ENCODE assay signal across 27 mouse cellular contexts in genomic region chr4:147920973-147921372, GRCm38 (mm10). TPM values are rescaled to one million over a fixed set of nuclear protein-coding genes. Genes with fewer than 3 reads are reported as not detected.
DNase-seq lines count a peak whose midpoint lies in the region; ATAC-seq and TF ChIP-seq lines count a peak whose summit lies in the region.
"Had no signal": no experiment of that assay in that cellular context is flagged by ENCODE, and none has a peak within 500 bp of the region (broad histone marks: within the 10 kb centered on the region; RNA-seq: fewer than 3 reads in every experiment).

No protein-coding gene starts in this region.

- peak; percentile 88 for DNase-seq in heart, adult 11 months
- no peak for DNase-seq in heart, postnatal 25 days (ENCODE audit: low spot score)
- DNase-seq in kidney, adult 11 months = no peak
- no peak for DNase-seq in midbrain, postnatal 0 days (ENCODE audit: low spot score)
- DNase-seq in c-Kit-positive CD71-positive TER-119-positive erythroid progenitor cells, embryonic 14.5 days (ENCODE audit: low spot score) = no peak
- DNase-seq: adrenal gland, postnatal 25 days; B cell, adult 2 months; cerebellum, adult 18-20 months; cerebellum, postnatal 10 days; gastrocnemius, adult 2 months; gastrocnemius, postnatal 36 days; heart, adult 2 months; kidney, adult 9 months; kidney, postnatal 36 days; liver, embryonic 13.5 days; lung, adult 18-20 months; spleen, adult 18-20 months; thymus, postnatal 14 days had no signal

- no peaks in the 10 kb centered on the region for H3K9me3 ChIP-seq in kidney, embryonic 15.5 days (replicated peaks)
- no peaks in the 10 kb centered on the region for H3K9me3 ChIP-seq in midbrain, embryonic 12.5 days
- H3K9me3 ChIP-seq in midbrain, postnatal 0 days (ENCODE audit: low read length) = no peaks in the 10 kb centered on the region
- H3K9me3 ChIP-seq in limb, embryonic 12.5 days = no peaks in the 10 kb centered on the region
- H3K9me3 ChIP-seq: heart, embryonic 12.5 days; intestine, embryonic 15.5 days; limb, embryonic 15.5 days; liver, embryonic 13.5 days had no signal

- 36% methylated on average over 10 of the region's 10 CpGs for WGBS in kidney, embryonic 15.5 days
- 31% methylated on average over 10 of the region's 10 CpGs for WGBS in midbrain, embryonic 12.5 days
- WGBS in midbrain, postnatal 0 days = 24% methylated on average over 10 of the region's 10 CpGs
- 25% methylated on average over 10 of the region's 10 CpGs for WGBS in limb, embryonic 12.5 days

- TF ChIP-seq CTCF in midbrain, postnatal 0 days (IDR thresholded peaks at IDR 0.05) = no peak

- no peak overlapping the region for H3K4me2 ChIP-seq in kidney, embryonic 15.5 days
- 0 out of 2 replicates have a peak overlapping the region, but pooled peaks have one; percentile 9 for H3K4me2 ChIP-seq in midbrain, embryonic 12.5 days (replicated peaks)
- no peak overlapping the region for H3K4me2 ChIP-seq in midbrain, postnatal 0 days (ENCODE audit: low read depth, low read length, poor library complexity, severe bottlenecking)
- H3K4me2 ChIP-seq in limb, embryonic 12.5 days = no peak overlapping the region
- H3K4me2 ChIP-seq: heart, embryonic 12.5 days; intestine, embryonic 15.5 days; limb, embryonic 15.5 days; liver, embryonic 13.5 days had no signal

- ATAC-seq in kidney, embryonic 15.5 days (replicated peaks; ENCODE audit: low FRiP score) = 0 out of 2 replicates have a peak, but pooled peaks have one; percentile 26
- peak; percentile 57 for ATAC-seq in midbrain, embryonic 12.5 days (ENCODE audit: low FRiP score, low read depth)
- no peak for ATAC-seq in midbrain, postnatal 0 days (ENCODE audit: low FRiP score)
- ATAC-seq in limb, embryonic 12.5 days (ENCODE audit: insufficient number of reproducible peaks, insufficient read depth, low FRiP score, low TSS enrichment, low read depth) = peak; percentile 11; the same call in 1 of the 2 replicates
- ATAC-seq: intestine, embryonic 15.5 days; lung, postnatal 0 days had no signal

- H3K4me1 ChIP-seq in kidney, embryonic 15.5 days = no peaks in the 10 kb centered on the region
- H3K4me1 ChIP-seq in midbrain, embryonic 12.5 days = no peaks in the 10 kb centered on the region
- no peaks in the 10 kb centered on the region for H3K4me1 ChIP-seq in midbrain, postnatal 0 days (ENCODE audit: insufficient read depth, low read length)
- H3K4me1 ChIP-seq in limb, embryonic 12.5 days (replicated peaks) = no peaks in the 10 kb centered on the region
- H3K4me1 ChIP-seq: intestine, embryonic 15.5 days; limb, embryonic 15.5 days had no signal

- H3K9ac ChIP-seq in kidney, embryonic 15.5 days = no peak overlapping the region
- H3K9ac ChIP-seq in midbrain, embryonic 12.5 days (replicated peaks) = no peak overlapping the region
- no peak overlapping the region for H3K9ac ChIP-seq in midbrain, postnatal 0 days (replicated peaks; ENCODE audit: low read length, poor library complexity, severe bottlenecking)
- H3K9ac ChIP-seq in limb, embryonic 12.5 days (replicated peaks) = no peak overlapping the region
- H3K9ac ChIP-seq: heart, embryonic 12.5 days; intestine, embryonic 15.5 days; limb, embryonic 15.5 days; liver, embryonic 13.5 days had no signal

- no peaks in the 10 kb centered on the region for H3K27me3 ChIP-seq in kidney, embryonic 15.5 days
- H3K27me3 ChIP-seq in midbrain, embryonic 12.5 days = no peaks in the 10 kb centered on the region
- no peaks in the 10 kb centered on the region for H3K27me3 ChIP-seq in midbrain, postnatal 0 days (ENCODE audit: insufficient read depth, low read length)
- no peaks in the 10 kb centered on the region for H3K27me3 ChIP-seq in limb, embryonic 12.5 days
- H3K27me3 ChIP-seq: heart, embryonic 12.5 days; intestine, embryonic 15.5 days; limb, embryonic 15.5 days; liver, embryonic 13.5 days had no signal

- H3K36me3 ChIP-seq in kidney, embryonic 15.5 days = peaks cover 70% of the 10 kb centered on the region
- 0 out of 2 replicates have a peak, but pooled peaks cover 5% of the 10 kb centered on the region for H3K36me3 ChIP-seq in midbrain, embryonic 12.5 days
- H3K36me3 ChIP-seq in midbrain, postnatal 0 days (ENCODE audit: insufficient read depth, low read length) = no peaks in the 10 kb centered on the region
- peaks cover 90% of the 10 kb centered on the region for H3K36me3 ChIP-seq in limb, embryonic 12.5 days
- H3K36me3 ChIP-seq: intestine, embryonic 15.5 days had no signal

- intact Hi-C loops in heart, postnatal 25 days (cut with DNase I) = no loop called here

- H3K4me3 ChIP-seq in kidney, embryonic 15.5 days (replicated peaks) = no peak overlapping the region
- no peak overlapping the region for H3K4me3 ChIP-seq in midbrain, embryonic 12.5 days
- no peak overlapping the region for H3K4me3 ChIP-seq in midbrain, postnatal 0 days (ENCODE audit: low read depth, low read length)
- H3K4me3 ChIP-seq in limb, embryonic 12.5 days (replicated peaks) = no peak overlapping the region
- H3K4me3 ChIP-seq: gastrocnemius, adult 2 months; heart, adult 2 months; heart, embryonic 12.5 days; intestine, embryonic 15.5 days; layer of hippocampus, adult 2 months; left cerebral cortex, adult 2 months; limb, embryonic 15.5 days; liver, embryonic 13.5 days had no signal

- H3K27ac ChIP-seq in kidney, embryonic 15.5 days = no peak overlapping the region
- no peak overlapping the region for H3K27ac ChIP-seq in midbrain, embryonic 12.5 days (replicated peaks)
- no peak overlapping the region for H3K27ac ChIP-seq in midbrain, postnatal 0 days (ENCODE audit: low read depth, low read length)
- no peak overlapping the region for H3K27ac ChIP-seq in limb, embryonic 12.5 days
- H3K27ac ChIP-seq: gastrocnemius, adult 2 months; heart, adult 2 months; intestine, embryonic 15.5 days; layer of hippocampus, adult 2 months; left cerebral cortex, adult 2 months; limb, embryonic 15.5 days; liver, embryonic 13.5 days had no signal

RNA-seq across cellular contexts. Expression of gene Plod1, which starts 15.6 kb away (rescaled TPM):
- 10 to 100 TPM; 79.5 to 97.6 TPM for total RNA-seq in heart, postnatal 25 days (2021)
- polyA plus RNA-seq in kidney, embryonic 15.5 days (2015; fragmentation: Nextera tagmentation; extraction: Ambion mirVana) = 47.2 and 56.0 TPM in 2 replicates
- polyA plus RNA-seq in midbrain, embryonic 12.5 days (2016; fragmentation: Nextera tagmentation; extraction: Ambion mirVana) = 25.1 and 27.2 TPM in 2 replicates
- total RNA-seq in midbrain, postnatal 0 days (2014; rRNA removed) = 25.1 and 26.1 TPM in 2 replicates
- 20.0 and 20.2 TPM in 2 replicates for polyA plus RNA-seq in midbrain, postnatal 0 days (2015; fragmentation: Nextera tagmentation; extraction: Ambion mirVana)
- 51.2 and 56.3 TPM in 2 replicates for polyA plus RNA-seq in limb, embryonic 12.5 days (2016; fragmentation: Nextera tagmentation; extraction: Ambion mirVana)

RNA-seq across cellular contexts. Expression of gene Mfn2, which starts 16.5 kb away (rescaled TPM):
- total RNA-seq in heart, postnatal 25 days (2021) = 100 to 1,000 TPM; 689 to 706 TPM
- 36.9 and 39.0 TPM in 2 replicates for polyA plus RNA-seq in kidney, embryonic 15.5 days (2015; fragmentation: Nextera tagmentation; extraction: Ambion mirVana)
- polyA plus RNA-seq in midbrain, embryonic 12.5 days (2016; fragmentation: Nextera tagmentation; extraction: Ambion mirVana) = 65.1 and 65.4 TPM in 2 replicates
- total RNA-seq in midbrain, postnatal 0 days (2014; rRNA removed) = 92.3 and 97.7 TPM in 2 replicates
- 96.9 and 99.0 TPM in 2 replicates for polyA plus RNA-seq in midbrain, postnatal 0 days (2015; fragmentation: Nextera tagmentation; extraction: Ambion mirVana)
- 32.3 and 32.5 TPM in 2 replicates for polyA plus RNA-seq in limb, embryonic 12.5 days (2016; fragmentation: Nextera tagmentation; extraction: Ambion mirVana)

RNA-seq across cellular contexts. Expression of gene 2510039O18Rik, which starts 19.7 kb away (rescaled TPM):
- 10 to 100 TPM; 36.4 to 39.3 TPM for total RNA-seq in heart, postnatal 25 days (2021)
- polyA plus RNA-seq in kidney, embryonic 15.5 days (2015; fragmentation: Nextera tagmentation; extraction: Ambion mirVana) = 15.3 and 17.0 TPM in 2 replicates
- polyA plus RNA-seq in midbrain, embryonic 12.5 days (2016; fragmentation: Nextera tagmentation; extraction: Ambion mirVana) = 21.2 and 26.1 TPM in 2 replicates
- total RNA-seq in midbrain, postnatal 0 days (2014; rRNA removed) = 56.8 and 68.3 TPM in 2 replicates
- polyA plus RNA-seq in midbrain, postnatal 0 days (2015; fragmentation: Nextera tagmentation; extraction: Ambion mirVana) = 10.6 and 12.3 TPM in 2 replicates
- polyA plus RNA-seq in limb, embryonic 12.5 days (2016; fragmentation: Nextera tagmentation; extraction: Ambion mirVana) = 23.5 and 26.0 TPM in 2 replicates

RNA-seq across cellular contexts. Expression of gene Fv1, which starts 52.2 kb away (rescaled TPM):
- total RNA-seq in heart, postnatal 25 days (2021) = 10 to 100 TPM; 23.8 to 26.4 TPM
- 12.8 and 12.9 TPM in 2 replicates for polyA plus RNA-seq in kidney, embryonic 15.5 days (2015; fragmentation: Nextera tagmentation; extraction: Ambion mirVana)
- polyA plus RNA-seq in midbrain, embryonic 12.5 days (2016; fragmentation: Nextera tagmentation; extraction: Ambion mirVana) = 15.8 and 16.9 TPM in 2 replicates
- total RNA-seq in midbrain, postnatal 0 days (2014; rRNA removed) = 5.0 and 5.1 TPM in 2 replicates
- 3.1 and 3.4 TPM in 2 replicates for polyA plus RNA-seq in midbrain, postnatal 0 days (2015; fragmentation: Nextera tagmentation; extraction: Ambion mirVana)
- polyA plus RNA-seq in limb, embryonic 12.5 days (2016; fragmentation: Nextera tagmentation; extraction: Ambion mirVana) = 14.1 and 14.8 TPM in 2 replicates

RNA-seq across cellular contexts. Expression of gene Miip, which starts 52.4 kb away (rescaled TPM):
- total RNA-seq in heart, postnatal 25 days (2021) = 1 to 10 TPM; 6.9 to 8.0 TPM
- polyA plus RNA-seq in kidney, embryonic 15.5 days (2015; fragmentation: Nextera tagmentation; extraction: Ambion mirVana) = 45.2 and 51.3 TPM in 2 replicates
- 53.2 and 61.8 TPM in 2 replicates for polyA plus RNA-seq in midbrain, embryonic 12.5 days (2016; fragmentation: Nextera tagmentation; extraction: Ambion mirVana)
- 24.1 and 36.5 TPM in 2 replicates for total RNA-seq in midbrain, postnatal 0 days (2014; rRNA removed)
- polyA plus RNA-seq in midbrain, postnatal 0 days (2015; fragmentation: Nextera tagmentation; extraction: Ambion mirVana) = 29.2 and 37.3 TPM in 2 replicates
- 48.4 and 49.1 TPM in 2 replicates for polyA plus RNA-seq in limb, embryonic 12.5 days (2016; fragmentation: Nextera tagmentation; extraction: Ambion mirVana)
